Comparison of ENCODE assay signal across 34 mouse cellular contexts in the genomic region with DNA sequence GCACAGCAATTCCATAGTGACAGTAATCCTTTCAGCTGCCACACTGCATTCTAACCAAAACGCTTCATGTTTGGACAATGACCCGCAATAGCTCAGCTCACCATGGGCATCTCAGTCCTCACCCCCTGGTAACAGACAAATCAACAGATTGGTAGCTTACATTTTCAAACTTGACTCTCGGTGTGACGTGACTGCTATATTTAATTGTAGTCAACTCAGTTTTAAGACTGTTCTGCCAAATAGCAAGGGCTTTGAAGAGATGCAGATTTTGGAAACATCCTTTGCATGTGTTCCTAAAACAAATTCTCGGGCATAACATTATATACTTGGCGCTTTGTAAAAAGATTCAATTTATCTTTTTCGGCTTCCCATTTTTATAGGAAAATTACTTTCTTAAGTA.
"Had no signal": no experiment of that assay in that cellular context is flagged by ENCODE, and none has a peak within 500 bp of the region (broad histone marks: within the 10 kb centered on the region; RNA-seq: fewer than 3 reads in every experiment).

No protein-coding gene starts in this region.

- DNase-seq: heart, postnatal 10 days; heart, postnatal 14 days; heart, postnatal 36 days; heart, postnatal 4 days; kidney, adult 11 months; kidney, adult 18-20 months; kidney, adult 2 months; kidney, adult 8-10 months; kidney, adult 9 months; kidney, postnatal 10 days; kidney, postnatal 14 days; kidney, postnatal 25 days; kidney, postnatal 36 days; kidney, postnatal 4 days; layer of hippocampus, adult 9-11 months; layer of hippocampus, postnatal 36 days had no signal

- H3K27me3 ChIP-seq: heart, embryonic 12.5 days; heart, embryonic 13.5 days; heart, embryonic 15.5 days; hindbrain, embryonic 12.5 days; hindbrain, embryonic 13.5 days; hindbrain, embryonic 15.5 days; intestine, embryonic 15.5 days; kidney, embryonic 15.5 days had no signal

- H3K4me2 ChIP-seq: heart, embryonic 11.5 days; heart, embryonic 12.5 days; heart, embryonic 13.5 days; heart, embryonic 15.5 days; hindbrain, embryonic 12.5 days; hindbrain, embryonic 13.5 days; hindbrain, embryonic 15.5 days; intestine, embryonic 15.5 days; kidney, embryonic 15.5 days had no signal

- H3K27ac ChIP-seq: heart, embryonic 13.5 days; heart, embryonic 15.5 days; hindbrain, embryonic 10.5 days; hindbrain, embryonic 12.5 days; hindbrain, embryonic 13.5 days; hindbrain, embryonic 15.5 days; hindbrain, postnatal 0 days; intestine, embryonic 15.5 days; kidney, embryonic 15.5 days; kidney, postnatal 0 days; layer of hippocampus, adult 2 months; left cerebral cortex, adult 2 months had no signal

- H3K36me3 ChIP-seq: heart, embryonic 12.5 days; heart, embryonic 13.5 days; heart, embryonic 15.5 days; hindbrain, embryonic 10.5 days; hindbrain, embryonic 12.5 days; hindbrain, embryonic 13.5 days; hindbrain, embryonic 15.5 days; intestine, embryonic 15.5 days; kidney, embryonic 15.5 days had no signal

- H3K9ac ChIP-seq: heart, embryonic 12.5 days; heart, embryonic 13.5 days; heart, embryonic 15.5 days; hindbrain, embryonic 12.5 days; hindbrain, embryonic 13.5 days; hindbrain, embryonic 15.5 days; intestine, embryonic 15.5 days; kidney, embryonic 15.5 days had no signal

- H3K4me3 ChIP-seq: heart, embryonic 12.5 days; heart, embryonic 13.5 days; heart, embryonic 15.5 days; hindbrain, embryonic 10.5 days; hindbrain, embryonic 12.5 days; hindbrain, embryonic 13.5 days; hindbrain, embryonic 15.5 days; intestine, embryonic 15.5 days; kidney, embryonic 15.5 days; layer of hippocampus, adult 2 months; left cerebral cortex, adult 2 months had no signal

- H3K4me1 ChIP-seq: heart, embryonic 12.5 days; heart, embryonic 13.5 days; heart, embryonic 15.5 days; hindbrain, embryonic 10.5 days; hindbrain, embryonic 12.5 days; hindbrain, embryonic 13.5 days; hindbrain, embryonic 15.5 days; intestine, embryonic 15.5 days; kidney, embryonic 15.5 days had no signal

- ATAC-seq: hindbrain, embryonic 16.5 days; hindbrain, postnatal 0 days; inflammation-experienced regulatory T-cells, adult 6 months; intestine, embryonic 15.5 days; intestine, embryonic 16.5 days; intestine, postnatal 0 days had no signal

- H3K9me3 ChIP-seq: heart, embryonic 12.5 days; heart, embryonic 13.5 days; heart, embryonic 15.5 days; hindbrain, embryonic 10.5 days; hindbrain, embryonic 12.5 days; hindbrain, embryonic 13.5 days; hindbrain, embryonic 15.5 days; intestine, embryonic 15.5 days; kidney, embryonic 15.5 days had no signal
